Mouse (Mus musculus) left cerebral cortex, postnatal 14 days (tissue): ENCODE data around the gene Polr2h. TPM values are rescaled to one million over a fixed set of nuclear protein-coding genes. Genes with fewer than 3 reads are reported as not detected.

Experiments
- DNase-seq, 2 experiments: peaks; one replicate each; pipeline ENCODE4 v3.0.0; 2021 to 2022; ENCODE audit warnings: low spot score in 2 of 2, mixed read lengths in 1 of 2
- intact Hi-C: fragments of 180-260 bp; cut with DNase I; formaldehyde crosslinking; loops from one replicate; pipeline ENCODE4 v1.15.1; 2025
- total RNA-seq, 2 experiments: library from RNA; stranded (reverse); gene quantifications; 2 replicates each; pipeline ENCODE4 v1.2.3; 2021

Gene Polr2h
- total RNA-seq, 2 experiments from 2014 or later: 21.4 to 29.5 TPM

DNA sequence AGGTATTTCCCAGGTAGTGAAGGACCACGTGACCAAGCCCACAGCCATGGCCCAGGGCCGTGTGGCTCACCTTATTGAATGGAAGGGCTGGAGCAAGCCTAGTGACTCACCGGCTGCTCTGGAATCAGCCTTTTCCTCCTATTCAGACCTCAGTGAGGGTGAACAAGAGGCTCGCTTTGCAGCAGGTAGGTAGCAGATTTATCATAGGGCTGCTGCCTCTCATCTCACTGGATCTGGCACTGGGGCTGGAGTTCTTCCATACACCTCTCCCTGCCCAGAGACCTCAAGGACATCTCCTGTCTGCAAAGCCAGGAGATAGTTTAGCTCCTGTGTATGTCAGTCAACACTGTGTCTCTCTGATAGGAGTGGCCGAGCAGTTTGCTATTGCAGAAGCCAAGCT, 18.2 kb upstream of the Polr2h start:
- no peak for DNase-seq
- intact Hi-C loops: no loop called here

DNA sequence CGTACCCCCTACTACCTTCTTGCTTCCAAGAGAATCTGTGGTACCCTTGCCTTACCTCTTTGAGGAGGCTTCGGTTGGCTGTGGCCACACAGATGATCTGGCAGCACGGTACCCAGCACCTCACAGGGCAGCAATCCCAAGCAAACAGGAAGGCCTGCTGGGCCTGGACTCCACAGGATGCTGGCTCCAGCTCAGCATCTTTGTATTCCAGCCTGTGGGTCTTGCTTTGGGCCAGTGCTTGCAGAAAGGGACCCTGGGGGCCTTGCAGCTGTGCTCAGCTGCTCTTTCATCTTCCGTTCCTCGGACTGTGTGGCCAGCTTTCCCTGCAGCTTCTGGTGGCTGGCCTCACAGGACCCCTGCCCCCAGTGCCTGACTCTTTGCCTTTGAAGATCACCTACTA, 17.4 kb upstream of the Polr2h start:
- DNase-seq: no peak
- intact Hi-C loops: no loop called here

DNA sequence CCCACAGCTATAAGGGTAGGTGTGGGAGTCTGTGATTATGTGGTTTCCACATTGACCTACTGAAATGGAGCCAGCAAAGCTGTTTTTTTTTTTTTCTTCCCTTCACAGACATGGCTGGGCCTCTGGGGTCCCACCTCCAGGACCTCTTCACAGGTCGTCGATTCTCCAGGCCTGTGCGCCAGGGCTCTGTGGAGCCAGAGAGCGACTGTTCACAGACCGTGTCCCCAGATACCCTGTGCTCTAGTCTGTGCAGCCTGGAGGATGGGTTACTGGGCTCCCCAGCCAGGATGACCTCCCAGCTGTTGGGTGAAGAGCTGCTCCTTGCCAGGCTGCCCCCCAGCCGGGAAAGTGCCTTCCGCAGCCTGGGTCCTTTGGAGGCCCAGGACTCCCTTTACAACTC, 16.1 kb upstream of the Polr2h start:
- intact Hi-C loops: no loop called here
- DNase-seq: no peak

DNA sequence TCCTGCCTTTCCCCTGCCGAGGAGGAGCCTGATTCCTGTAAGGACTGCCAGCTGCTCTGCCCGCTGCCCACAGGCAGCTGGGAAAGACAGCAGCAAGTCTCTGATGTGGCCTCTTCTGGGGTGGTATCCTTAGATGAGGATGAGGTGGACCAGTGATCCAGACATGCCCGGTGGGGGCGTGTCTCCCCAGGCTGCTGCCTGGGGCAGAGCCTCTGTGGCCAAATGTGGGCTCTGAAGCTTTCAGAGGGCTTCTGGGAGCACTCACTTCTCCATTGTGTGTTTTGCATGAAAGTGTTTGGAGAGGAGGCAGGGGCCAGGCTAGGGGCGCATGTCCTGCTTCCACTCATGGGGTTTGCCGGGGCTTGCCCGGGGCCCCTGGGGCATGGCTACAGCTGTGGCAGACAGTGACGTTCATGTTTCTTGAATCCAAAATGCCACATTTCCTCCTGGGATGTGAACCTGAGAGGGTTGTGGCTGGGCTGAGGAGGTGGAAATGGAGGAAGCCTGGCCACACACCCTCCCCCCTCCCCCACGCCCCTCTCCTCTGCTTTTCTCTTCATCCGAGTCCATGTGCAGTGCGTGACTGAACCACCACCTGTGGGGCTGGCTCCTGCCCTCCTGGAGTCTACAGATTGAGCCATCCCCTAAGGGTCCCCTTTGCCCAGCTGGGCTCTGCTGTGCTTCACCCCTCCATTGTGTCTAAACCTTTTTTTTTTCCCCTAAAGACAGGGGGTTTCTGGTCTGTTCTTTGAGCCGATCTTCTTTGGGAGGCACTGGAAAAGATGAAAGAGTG, 15.5 kb upstream of the Polr2h start:
- intact Hi-C loops: no loop called here
- no peak for DNase-seq

DNA sequence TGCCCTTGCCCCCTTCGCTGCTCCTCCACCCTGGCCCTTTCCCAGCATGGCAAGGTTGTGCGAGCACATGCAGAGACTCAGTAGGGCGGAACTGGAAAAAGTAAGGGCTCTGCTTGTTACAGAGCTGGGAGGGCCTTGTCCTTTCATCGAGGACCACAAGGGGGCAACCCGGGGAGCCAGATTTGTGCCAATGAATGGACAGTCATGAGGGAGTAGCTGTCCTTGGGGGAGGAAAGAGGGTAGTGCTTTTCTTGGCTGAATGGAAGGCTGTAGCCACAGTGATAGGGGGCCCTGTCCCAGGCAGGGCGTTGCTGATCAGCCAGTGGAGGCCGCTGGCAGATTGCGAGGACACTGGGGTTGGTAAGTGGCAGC, 15.0 kb upstream of the Polr2h start:
- peak; percentile 75 to 91 for DNase-seq
- intact Hi-C loops: no loop called here

DNA sequence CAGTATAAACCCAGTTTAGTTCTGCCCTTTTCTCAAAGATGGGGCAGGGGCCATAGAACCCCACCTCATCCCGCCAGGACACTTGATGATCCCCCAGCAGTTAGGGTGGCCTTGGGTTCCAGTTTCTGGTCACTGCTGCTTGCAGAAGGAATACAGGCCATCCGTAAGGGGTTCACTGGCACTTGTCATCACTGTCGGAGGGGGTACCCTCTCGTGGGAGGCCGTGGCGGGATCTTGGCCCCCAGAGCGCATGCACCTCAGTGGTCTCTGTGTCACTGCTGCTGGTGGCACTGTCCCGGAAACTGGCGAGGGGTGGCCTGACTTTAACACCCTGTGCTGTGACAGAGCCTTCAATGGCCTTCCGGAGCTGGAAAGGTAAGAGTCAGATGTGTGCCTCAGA, 14.4 kb upstream of the Polr2h start:
- intact Hi-C loops: no loop called here
- DNase-seq: no peak

DNA sequence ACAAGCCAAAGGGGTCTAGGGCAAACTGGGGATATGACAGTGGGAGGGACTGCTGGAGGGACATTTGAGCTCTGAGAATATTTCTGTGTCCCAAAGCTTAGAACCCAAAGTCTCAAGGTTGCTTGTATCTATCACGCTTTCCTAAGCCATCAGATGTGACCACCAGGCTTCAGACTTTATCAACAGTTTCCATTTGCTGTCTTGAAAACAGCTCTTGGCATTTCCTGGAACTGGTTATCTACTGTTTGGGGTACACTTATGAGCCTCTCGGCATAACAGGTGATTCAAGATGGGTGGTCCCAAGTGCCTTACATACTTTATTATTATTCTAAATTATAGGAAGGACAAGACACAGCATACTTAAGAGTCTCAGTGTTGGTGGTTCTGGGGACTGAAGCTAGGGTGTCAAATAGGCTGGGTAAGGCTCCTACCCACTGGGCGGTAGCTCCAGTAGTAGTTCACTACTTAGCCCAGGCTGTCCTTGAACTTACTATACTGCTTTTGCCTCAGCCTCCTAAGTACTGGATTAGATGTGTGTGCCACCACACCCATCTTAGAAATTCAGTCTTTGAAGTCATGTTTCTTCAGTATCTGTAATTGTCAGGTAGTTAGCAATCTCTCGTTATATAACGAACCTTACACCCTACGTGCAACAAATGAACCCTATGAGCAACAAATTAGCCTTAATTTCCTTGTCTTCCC, 13.6 kb upstream of the Polr2h start:
- intact Hi-C loops: no loop called here
- no peak for DNase-seq

DNA sequence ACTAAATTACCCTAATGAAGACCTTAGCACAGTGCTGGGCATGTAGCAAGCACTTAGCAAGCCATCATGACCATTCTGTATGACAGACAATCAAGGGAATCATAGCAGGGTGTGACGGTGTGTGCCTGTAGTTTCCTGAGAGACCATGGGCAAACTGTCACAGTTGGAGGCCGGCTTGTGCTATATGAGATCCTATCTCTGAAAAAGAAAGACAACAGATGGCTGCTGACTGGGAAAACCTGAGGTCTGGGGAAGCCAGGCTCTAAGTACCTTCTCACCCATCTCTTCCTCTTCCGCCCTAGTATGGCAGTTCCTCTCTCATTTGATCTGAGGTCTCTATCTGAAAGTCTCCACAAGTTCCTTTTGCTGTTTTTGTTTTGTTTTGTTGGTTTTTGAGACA, 11.7 kb upstream of the Polr2h start:
- intact Hi-C loops: no loop called here
- no peak for DNase-seq

DNA sequence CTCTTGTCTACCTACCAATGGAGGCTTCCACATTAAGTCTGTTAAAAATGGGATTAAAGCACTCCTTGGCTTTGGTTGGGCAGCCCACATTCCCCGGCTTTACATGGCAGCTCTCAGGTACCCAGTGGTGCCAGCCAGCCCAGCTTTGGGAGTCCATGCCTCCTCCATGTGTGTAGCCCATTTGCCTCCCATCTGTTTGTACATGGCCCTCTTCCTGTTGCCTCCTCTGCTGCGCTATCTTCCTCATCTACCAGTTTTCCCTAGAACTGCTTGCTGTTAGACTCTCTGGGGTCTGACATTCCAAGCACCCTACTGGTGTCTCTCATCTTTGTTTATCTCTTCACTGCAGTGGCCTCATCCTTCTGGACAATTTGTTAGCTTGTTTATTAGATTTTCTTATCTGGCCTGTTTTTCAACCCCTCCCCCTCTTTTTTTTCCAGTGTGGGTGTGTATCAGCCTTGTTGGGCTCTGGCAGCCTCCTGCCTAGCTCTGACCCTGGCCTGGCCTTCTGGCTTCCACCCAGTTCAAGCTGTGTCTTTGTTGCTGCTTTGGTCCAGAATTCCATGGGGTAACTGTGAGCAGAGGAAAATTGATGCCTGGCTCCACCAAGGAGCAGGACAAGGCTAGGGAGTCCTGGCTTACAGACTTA, 10.9 kb upstream of the Polr2h start:
- no peak for DNase-seq
- intact Hi-C loops: no loop called here

DNA sequence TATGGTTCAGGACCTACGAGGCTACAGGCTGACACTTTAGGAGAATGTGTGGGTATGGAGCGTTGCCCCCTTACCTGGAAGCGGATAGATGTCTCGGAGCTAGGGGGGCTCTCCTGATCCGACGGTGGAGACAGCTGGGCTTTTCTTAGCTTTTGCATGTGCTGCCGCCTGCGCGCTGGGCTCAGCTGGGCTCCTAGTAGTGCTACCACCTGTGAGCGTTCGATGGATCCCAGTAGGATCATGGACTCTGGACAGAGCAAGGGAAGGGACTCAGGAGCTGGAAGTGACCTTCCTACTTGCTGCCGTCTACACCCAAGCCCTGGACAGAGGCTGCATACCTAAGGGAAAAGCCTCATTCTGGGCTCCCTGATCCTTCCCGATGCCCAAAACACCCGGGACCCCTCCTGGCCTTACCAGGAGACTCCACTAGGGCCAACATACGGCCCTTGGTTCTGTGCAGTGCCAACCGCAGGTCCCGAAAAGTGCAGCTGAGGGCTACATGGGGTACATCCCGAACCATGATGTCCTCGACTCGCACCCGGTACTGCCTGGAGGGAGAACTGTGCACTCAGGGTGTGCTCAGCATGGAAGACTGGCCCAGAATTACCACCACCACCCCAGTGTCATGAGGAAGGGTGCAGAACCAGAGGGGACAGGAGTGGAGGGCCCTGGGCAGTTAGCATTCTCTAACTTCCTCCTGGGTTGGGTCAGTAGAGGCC, 9.1 kb upstream of the Polr2h start:
- DNase-seq: no peak
- intact Hi-C loops: loop anchor here (2.0 kb wide), 1 partner anchor 52 kb away; no protein-coding TSS in a partner anchor

DNA sequence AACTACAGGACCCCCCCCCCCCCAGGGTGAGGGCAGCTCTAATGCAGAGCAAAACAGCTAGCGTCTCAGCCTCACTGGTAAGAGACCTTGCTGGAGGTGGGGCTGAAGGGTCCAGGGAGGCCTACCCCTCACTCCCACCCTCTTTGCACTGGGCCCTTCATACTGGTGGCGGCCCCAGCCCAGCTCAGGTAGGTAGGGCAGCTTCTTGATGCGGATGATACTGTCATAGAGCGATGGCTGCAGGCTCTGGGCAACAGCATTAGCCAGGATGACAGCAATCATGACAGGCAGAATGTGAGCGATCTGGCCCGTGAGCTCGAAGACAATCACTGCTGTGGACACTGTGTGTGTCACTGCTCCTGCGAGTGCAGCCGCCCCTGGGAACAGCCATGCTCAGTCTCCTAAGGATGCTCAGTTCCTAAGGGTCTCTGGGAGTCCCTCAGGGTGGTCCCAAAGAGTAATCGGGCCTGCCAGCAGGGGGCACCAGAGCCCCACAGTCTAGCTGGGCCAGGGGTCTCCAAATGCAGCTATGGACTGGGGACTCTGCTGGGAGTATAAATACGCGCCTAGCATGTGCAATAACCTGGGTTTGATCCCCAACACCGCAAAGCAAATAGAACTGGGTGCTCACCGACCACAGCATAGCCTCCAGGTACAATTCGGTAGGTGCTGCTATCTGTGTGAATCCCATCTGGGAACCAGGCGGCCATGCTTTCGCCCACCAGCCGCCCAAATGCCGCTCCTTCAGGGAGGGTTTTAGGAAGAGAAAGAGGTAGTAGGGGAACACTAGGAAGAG, 8.3 kb upstream of the Polr2h start:
- no peak for DNase-seq
- intact Hi-C loops: loop anchor here (2.0 kb wide), 1 partner anchor 52 kb away; no protein-coding TSS in a partner anchor

DNA sequence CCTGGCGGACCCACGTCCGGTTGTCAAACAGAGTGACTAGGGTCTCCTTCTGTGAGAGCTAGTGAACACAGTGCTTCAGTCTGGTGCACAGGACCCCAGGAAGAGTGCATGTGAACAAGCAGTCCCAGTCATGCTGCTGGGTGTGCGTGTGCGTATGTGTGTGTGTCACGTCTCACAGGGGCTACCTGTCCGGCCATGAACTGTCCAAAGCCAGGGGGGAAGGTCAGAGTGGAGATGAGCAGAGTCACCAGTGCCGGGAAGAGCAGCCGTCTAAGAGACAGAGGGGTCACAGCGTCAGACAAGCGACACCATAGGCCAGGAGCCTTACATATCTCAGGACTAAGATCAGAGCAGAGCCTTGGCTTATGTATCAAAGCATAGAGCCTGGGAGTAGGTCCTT, 7.1 kb upstream of the Polr2h start:
- DNase-seq: no peak
- intact Hi-C loops: no loop called here

DNA sequence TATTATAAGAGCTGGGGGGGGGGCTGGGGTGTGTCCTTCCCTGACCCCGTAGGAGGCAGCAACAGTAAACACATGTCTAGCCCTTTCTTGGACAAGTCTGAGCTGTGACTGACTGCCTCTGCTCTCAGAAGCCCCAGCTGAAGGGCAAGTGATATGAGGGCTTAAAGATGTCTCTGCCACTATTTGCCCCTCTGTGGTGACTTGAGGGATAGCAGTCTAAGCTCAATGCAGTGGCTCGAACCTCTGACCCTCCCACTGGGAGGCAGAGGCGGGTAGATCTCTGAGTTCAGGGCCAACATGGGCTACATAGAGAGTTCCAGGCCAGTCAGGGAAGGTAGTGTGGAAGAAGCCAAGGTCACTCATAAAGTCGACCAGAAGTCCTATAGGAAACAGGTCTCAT, 6.7 kb upstream of the Polr2h start:
- DNase-seq: no peak
- intact Hi-C loops: no loop called here

DNA sequence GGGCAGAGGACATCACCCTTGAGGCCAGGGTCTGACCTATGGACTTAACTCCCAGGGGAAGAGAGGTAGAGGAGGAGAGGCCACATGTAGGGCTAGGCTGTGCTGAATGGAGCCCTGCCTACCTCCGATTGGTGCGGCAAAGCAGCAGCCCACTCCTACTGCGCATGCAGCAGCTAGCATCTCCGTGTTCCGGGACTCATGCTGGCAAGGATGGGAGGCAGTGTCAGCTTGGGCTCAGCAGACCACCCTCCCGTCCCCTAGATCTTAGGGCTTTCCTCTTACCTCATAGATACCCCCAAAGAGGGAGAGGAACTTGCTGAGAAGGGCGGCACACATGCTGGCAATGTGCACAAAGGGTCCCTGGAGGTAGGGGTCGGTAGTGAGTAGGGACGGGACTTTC, 5.3 kb upstream of the Polr2h start:
- DNase-seq: no peak
- intact Hi-C loops: no loop called here

DNA sequence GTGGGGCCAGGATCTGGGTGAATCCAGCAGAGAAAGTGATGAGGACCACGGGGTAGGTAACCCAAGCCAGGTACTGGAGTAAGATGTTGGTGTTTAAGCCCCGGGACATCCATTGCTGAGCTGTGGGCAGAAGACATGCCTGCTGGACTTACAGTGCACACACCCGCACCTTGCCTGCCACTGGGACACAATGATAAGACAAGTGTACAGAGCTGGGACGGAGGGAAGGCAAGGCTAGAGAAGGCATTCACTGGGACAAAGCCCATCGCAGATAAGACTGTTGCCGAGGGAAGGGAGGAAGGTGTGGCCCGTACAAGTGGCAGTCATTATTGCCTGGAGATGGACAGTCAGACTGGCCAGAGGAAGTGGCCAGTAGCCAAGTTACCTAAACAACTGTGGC, 4.6 kb upstream of the Polr2h start:
- no peak for DNase-seq
- intact Hi-C loops: no loop called here

DNA sequence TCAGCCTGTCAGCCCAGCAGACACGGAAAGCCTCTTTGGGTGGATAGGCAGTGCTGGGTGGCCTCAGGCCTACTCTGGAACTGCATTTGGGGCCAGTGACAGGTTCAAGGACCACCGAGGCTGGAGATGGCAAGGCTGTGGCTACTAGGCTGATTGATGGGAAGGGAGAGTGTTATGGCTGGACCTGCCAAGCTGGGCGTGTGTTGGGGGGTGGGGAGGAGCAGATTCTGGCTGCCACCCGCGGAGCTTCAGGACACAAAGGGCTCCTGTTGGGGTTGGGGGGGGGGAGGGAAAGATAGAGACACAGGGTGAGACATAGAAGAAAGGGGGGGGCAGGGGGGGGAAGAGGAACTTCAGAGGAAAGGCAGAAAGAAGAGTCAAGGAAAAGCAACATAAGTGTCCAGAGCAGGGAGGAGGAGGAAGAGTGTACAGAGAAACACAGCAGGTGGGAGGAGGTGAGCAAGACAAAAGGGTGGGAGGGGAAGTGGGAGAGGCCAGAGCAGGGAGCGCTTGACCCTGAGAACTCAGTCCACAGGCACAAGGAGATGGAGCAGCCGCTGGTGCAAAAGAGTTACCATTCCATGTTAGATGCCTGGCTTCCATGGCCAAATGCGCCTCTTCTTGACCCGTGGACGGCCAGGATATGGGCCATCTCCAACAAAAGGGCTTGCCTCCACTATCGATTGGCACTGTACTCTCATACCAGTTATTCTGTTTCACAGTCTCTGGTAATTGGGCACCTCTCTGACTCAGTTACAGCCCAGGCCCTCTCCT, 3.0 kb upstream of the Polr2h start:
- intact Hi-C loops: loop anchor here (5.0 kb wide), 2 partner anchors 183 to 478 kb away; no protein-coding TSS in a partner anchor
- DNase-seq: no peak

DNA sequence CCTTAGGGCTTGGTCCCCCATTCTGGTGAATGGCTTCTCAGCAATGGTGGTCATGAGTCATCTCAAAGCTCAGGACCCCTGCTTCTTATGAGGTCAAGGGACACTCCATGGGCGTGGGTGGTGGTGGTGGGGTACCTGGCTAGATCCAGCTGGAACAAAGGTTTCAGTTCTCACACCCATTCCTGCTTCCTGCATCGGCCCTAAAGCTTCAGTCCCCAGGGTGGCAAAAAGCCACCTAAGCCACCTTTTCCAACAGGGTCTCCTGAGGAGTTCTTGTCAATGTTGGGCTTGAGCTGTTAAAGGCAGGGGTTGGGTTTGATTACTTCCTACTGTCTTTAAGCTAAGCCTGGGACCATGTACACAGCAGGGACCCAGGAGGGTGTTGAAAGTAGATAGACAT, 2.3 kb upstream of the Polr2h start:
- DNase-seq: no peak
- intact Hi-C loops: loop anchor here (5.0 kb wide), 2 partner anchors 182 to 477 kb away; no protein-coding TSS in a partner anchor

DNA sequence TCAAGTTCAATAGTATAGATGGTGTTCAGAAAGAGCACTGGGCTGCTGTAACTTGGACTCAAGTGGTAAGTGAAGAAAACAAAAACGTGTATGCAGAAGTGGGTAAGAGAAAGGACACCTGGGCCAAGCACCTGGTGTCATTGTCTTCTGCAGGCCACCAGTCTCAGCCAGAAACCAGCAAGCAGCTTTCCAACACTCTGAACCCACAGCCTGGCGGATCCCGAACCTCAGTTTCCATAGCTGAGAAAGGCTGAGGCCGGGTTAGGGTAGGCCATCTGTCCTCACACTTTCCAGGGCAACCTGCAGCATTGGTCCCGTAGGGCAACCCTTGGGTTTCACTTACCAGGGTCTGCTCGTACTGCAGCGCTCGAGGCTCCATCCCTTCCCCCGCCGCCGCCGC, 1.9 kb upstream of the Polr2h start:
- intact Hi-C loops: loop anchor here (5.0 kb wide), 2 partner anchors 182 to 477 kb away; no protein-coding TSS in a partner anchor

More for the DNA sequence above, 1.9 kb upstream of the Polr2h start:
- no peak for DNase-seq
